Comparison of ENCODE assay signal across 8 mouse cellular contexts in the genomic region with DNA sequence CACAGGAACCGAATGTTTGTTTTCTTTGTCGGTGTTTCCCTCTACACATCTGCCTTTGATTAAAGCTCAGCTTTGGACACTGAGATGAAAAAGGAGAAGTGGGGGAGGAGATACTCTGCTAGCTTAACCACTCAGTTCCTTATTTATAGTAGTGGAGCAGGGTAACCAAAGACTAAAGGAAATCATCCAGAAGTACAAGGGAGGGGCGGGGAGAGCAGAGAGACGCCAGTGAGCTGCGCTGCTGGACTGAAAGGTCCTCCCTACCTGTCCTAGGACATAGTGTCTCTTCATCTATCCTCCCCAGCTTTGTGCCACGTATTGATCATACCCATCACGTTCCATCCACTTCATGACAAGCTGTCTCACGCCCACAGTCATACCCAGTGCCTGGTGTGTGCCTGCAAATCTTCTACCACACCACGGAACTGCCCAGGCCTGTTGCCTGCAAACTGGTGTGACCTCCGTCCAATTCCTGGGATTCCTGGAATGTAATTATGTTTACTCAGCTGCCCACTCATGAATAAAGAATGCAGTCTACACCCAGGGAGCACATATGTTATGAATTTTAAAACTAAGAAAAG.
DNase-seq lines count a peak whose midpoint lies in the region; ATAC-seq and TF ChIP-seq lines count a peak whose summit lies in the region.

No protein-coding gene starts in this region.

- H3K27ac ChIP-seq in heart, embryonic 16.5 days (ENCODE audit: low read length) = no peak overlapping the region
- no peak overlapping the region for H3K27ac ChIP-seq in heart, embryonic 11.5 days (ENCODE audit: low read depth, low read length)
- H3K27ac ChIP-seq in midbrain, embryonic 16.5 days (ENCODE audit: low read length) = no peak overlapping the region

- no peaks in the 10 kb centered on the region for H3K9me3 ChIP-seq in heart, embryonic 16.5 days (replicated peaks; ENCODE audit: control insufficient read depth, low read length)
- H3K9me3 ChIP-seq in heart, embryonic 11.5 days (replicated peaks; ENCODE audit: control insufficient read depth, low read length) = no peaks in the 10 kb centered on the region
- no peaks in the 10 kb centered on the region for H3K9me3 ChIP-seq in midbrain, embryonic 16.5 days (replicated peaks; ENCODE audit: control insufficient read depth, low read length, poor library complexity, severe bottlenecking)

- no peaks in the 10 kb centered on the region for H3K27me3 ChIP-seq in heart, embryonic 16.5 days (ENCODE audit: control insufficient read depth, insufficient read depth, low read length)
- H3K27me3 ChIP-seq in heart, embryonic 11.5 days (ENCODE audit: control insufficient read depth, insufficient read depth, low read length) = no peaks in the 10 kb centered on the region
- no peaks in the 10 kb centered on the region for H3K27me3 ChIP-seq in midbrain, embryonic 16.5 days (ENCODE audit: control insufficient read depth, insufficient read depth, low read depth, low read length)

- H3K36me3 ChIP-seq in heart, embryonic 16.5 days (ENCODE audit: control insufficient read depth, insufficient read depth) = no peaks in the 10 kb centered on the region
- H3K36me3 ChIP-seq in heart, embryonic 11.5 days (ENCODE audit: control insufficient read depth, insufficient read depth, low read length) = no peaks in the 10 kb centered on the region
- H3K36me3 ChIP-seq in midbrain, embryonic 16.5 days (ENCODE audit: control insufficient read depth, insufficient read depth, low read length) = no peaks in the 10 kb centered on the region

- TF ChIP-seq CTCF in lung, adult 2 months (IDR thresholded peaks at IDR 0.05; ENCODE audit: insufficient read depth, low read length) = no peak

- H3K4me1 ChIP-seq in heart, embryonic 16.5 days (ENCODE audit: control insufficient read depth, insufficient read depth, low read length) = no peaks in the 10 kb centered on the region
- H3K4me1 ChIP-seq in heart, embryonic 11.5 days (ENCODE audit: control insufficient read depth, insufficient read depth, low read length) = no peaks in the 10 kb centered on the region
- H3K4me1 ChIP-seq in lung, adult 2 months (ENCODE audit: control insufficient read depth, insufficient read depth, low read length) = peaks cover 18% of the 10 kb centered on the region
- no peaks in the 10 kb centered on the region for H3K4me1 ChIP-seq in midbrain, embryonic 16.5 days (ENCODE audit: control insufficient read depth, insufficient read depth, low read length)

- no peak for TF ChIP-seq POLR2A in lung, adult 2 months (IDR thresholded peaks at IDR 0.05; ENCODE audit: borderline replicate concordance, extremely low read depth, low read depth, low read length)

- 47% methylated on average over 10 of the region's 10 CpGs for WGBS in heart, embryonic 16.5 days
- 50% methylated on average over 10 of the region's 10 CpGs for WGBS in heart, embryonic 11.5 days (ENCODE audit: insufficient replicate concordance)
- WGBS in lung, adult 2 months = 25% methylated on average over 10 of the region's 10 CpGs
- WGBS in midbrain, embryonic 16.5 days = 77% methylated on average over 10 of the region's 10 CpGs

- peak; percentile 36 for DNase-seq in adipocyte (ENCODE audit: low spot score)
- DNase-seq in hindlimb bud, embryonic 11.5 days (ENCODE audit: extremely low spot score, low read depth, low spot score) = peak; percentile 73
- DNase-seq in lung, adult 2 months = peak; percentile 56
- peak; percentile 22 to 63 for DNase-seq in spleen, postnatal 4 days (ENCODE audit: low spot score in 2 of 2)
- no peak for DNase-seq in adrenal gland, adult 2 months

- no peak overlapping the region for H3K4me3 ChIP-seq in heart, embryonic 16.5 days (ENCODE audit: low read length)
- H3K4me3 ChIP-seq in heart, embryonic 11.5 days (ENCODE audit: low read depth, low read length) = no peak overlapping the region
- H3K4me3 ChIP-seq in lung, adult 2 months (replicated peaks; ENCODE audit: extremely low read depth, low read depth, low read length) = peak overlapping the region; percentile 28
- no peak overlapping the region for H3K4me3 ChIP-seq in midbrain, embryonic 16.5 days (ENCODE audit: low read depth, low read length)

- H3K9ac ChIP-seq in heart, embryonic 16.5 days (ENCODE audit: low read length) = no peak overlapping the region
- H3K9ac ChIP-seq in heart, embryonic 11.5 days (ENCODE audit: low read depth, low read length) = no peak overlapping the region
- H3K9ac ChIP-seq in midbrain, embryonic 16.5 days (ENCODE audit: low read depth, low read length) = no peak overlapping the region

- 0 out of 2 replicates have a peak, but pooled peaks have one; percentile 10 for ATAC-seq in heart, embryonic 16.5 days (replicated peaks; ENCODE audit: extremely low read depth, insufficient read depth, low FRiP score)
- ATAC-seq in heart, embryonic 11.5 days (replicated peaks; ENCODE audit: insufficient number of reproducible peaks, low FRiP score, low TSS enrichment) = no peak
- no peak for ATAC-seq in midbrain, embryonic 16.5 days

- no peak overlapping the region for H3K4me2 ChIP-seq in heart, embryonic 16.5 days (ENCODE audit: low read depth, low read length)
- H3K4me2 ChIP-seq in heart, embryonic 11.5 days = no peak overlapping the region
- no peak overlapping the region for H3K4me2 ChIP-seq in midbrain, embryonic 16.5 days (ENCODE audit: low read length)
